In the genomic region with DNA sequence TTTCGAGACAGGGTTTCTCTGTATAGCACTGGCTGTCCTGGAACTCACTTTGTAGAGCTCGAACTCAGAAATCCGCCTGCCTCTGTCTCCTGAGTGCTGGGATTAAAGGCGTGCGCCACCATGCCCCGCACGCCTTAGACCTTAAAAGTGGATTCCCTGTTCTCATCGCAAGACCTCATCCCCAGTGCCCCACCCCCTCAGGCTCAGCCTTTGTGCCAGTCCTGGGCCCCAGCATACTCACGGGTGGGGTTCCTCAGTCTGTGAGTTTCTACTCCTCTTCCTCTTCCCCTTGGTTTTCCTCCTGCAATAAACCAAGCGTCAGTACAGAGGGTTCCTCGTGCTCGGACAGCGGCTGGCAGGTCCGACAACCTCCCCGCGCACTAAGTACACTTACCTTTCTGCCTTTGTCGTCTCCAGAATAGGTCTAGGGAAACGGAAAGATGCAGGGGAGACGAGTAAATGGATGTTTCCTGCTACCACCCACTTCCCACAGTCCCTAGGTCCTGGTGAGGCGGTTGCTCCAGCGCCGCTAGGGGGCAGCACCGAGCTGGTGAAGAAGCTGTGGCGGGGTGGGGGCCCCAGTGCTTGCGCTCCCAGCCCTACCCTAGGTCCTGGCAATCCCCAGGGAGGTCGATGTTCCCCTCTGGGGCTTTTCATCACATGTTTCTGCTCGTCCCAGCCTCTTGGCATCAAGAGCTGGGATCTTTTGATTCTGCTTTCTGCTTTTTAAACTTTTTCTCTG, we compare ENCODE assay signal across 9 mouse cellular contexts. TPM values are rescaled to one million over a fixed set of nuclear protein-coding genes. Genes with fewer than 3 reads are reported as not detected.
DNase-seq lines count a peak whose midpoint lies in the region; ATAC-seq and TF ChIP-seq lines count a peak whose summit lies in the region.
"Had no signal": no experiment of that assay in that cellular context is flagged by ENCODE, and none has a peak within 500 bp of the region (broad histone marks: within the 10 kb centered on the region; RNA-seq: fewer than 3 reads in every experiment).

No protein-coding gene starts in this region.

- H3K4me3 ChIP-seq in ES-E14 (ENCODE audit: insufficient read depth in 1 of 2, low read depth in 1 of 2, low read length in 2 of 2, poor library complexity in 1 of 2, severe bottlenecking in 1 of 2), result peak overlapping the region; percentile 59 to 70
- H3K4me3 ChIP-seq in forebrain, embryonic 15.5 days, result peak overlapping the region; percentile 17; the same call in 1 of the 2 replicates
- H3K4me3 ChIP-seq in liver, postnatal 0 days (ENCODE audit: low read depth, low read length), result peak overlapping the region; percentile 17; the same call in 1 of the 2 replicates
- peak overlapping the region; percentile 22 for H3K4me3 ChIP-seq in neural tube, embryonic 14.5 days (ENCODE audit: low read depth, low read length)

- H3K9ac ChIP-seq in ES-E14 (ENCODE audit: insufficient read depth, low read depth, low read length, poor library complexity, severe bottlenecking), result peak overlapping the region; percentile 57
- peak overlapping the region; percentile 34 for H3K9ac ChIP-seq in forebrain, embryonic 15.5 days (replicated peaks)
- H3K9ac ChIP-seq in liver, postnatal 0 days (replicated peaks), result 0 out of 2 replicates have a peak overlapping the region, but pooled peaks have one; percentile 30
- peak overlapping the region; percentile 29; the same call in 1 of the 2 replicates for H3K9ac ChIP-seq in neural tube, embryonic 14.5 days (replicated peaks; ENCODE audit: low read depth, low read length)

- peak; percentile 97 for TF ChIP-seq CTCF in liver, postnatal 0 days (IDR thresholded peaks at IDR 0.05; ENCODE audit: low read depth)

- ATAC-seq in forebrain, embryonic 15.5 days (replicated peaks), result peak; percentile 73
- peak; percentile 78 for ATAC-seq in liver, postnatal 0 days
- peak; percentile 88 for ATAC-seq in neural tube, embryonic 14.5 days (ENCODE audit: low read depth)

- peak overlapping the region; percentile 37 for H3K4me2 ChIP-seq in forebrain, embryonic 15.5 days (replicated peaks)
- peak overlapping the region; percentile 59 for H3K4me2 ChIP-seq in liver, postnatal 0 days (ENCODE audit: low read depth, low read length)
- H3K4me2 ChIP-seq in neural tube, embryonic 14.5 days (ENCODE audit: low read depth, low read length), result peak overlapping the region; percentile 37; the same call in 1 of the 2 replicates

- H3K4me1 ChIP-seq in ES-E14 (ENCODE audit: control insufficient read depth in 2 of 2, insufficient read depth in 2 of 2, low read length in 2 of 2, poor library complexity in 1 of 2), result peaks cover 0 to 4% of the 10 kb centered on the region in 2 experiments; a peak in 1 of 4 replicates
- H3K4me1 ChIP-seq in forebrain, embryonic 15.5 days, result peaks cover 8% of the 10 kb centered on the region; the same call in 1 of the 2 replicates
- H3K4me1 ChIP-seq in liver, postnatal 0 days (ENCODE audit: insufficient read depth), result 0 out of 2 replicates have a peak, but pooled peaks cover 5% of the 10 kb centered on the region
- H3K4me1 ChIP-seq in neural tube, embryonic 14.5 days (ENCODE audit: control insufficient read depth, insufficient read depth, low read length), result no peaks in the 10 kb centered on the region

- H3K9me3 ChIP-seq in ES-E14 (ENCODE audit: control insufficient read depth, insufficient read depth, low read depth, low read length), result no peaks in the 10 kb centered on the region
- no peaks in the 10 kb centered on the region for H3K9me3 ChIP-seq in forebrain, embryonic 15.5 days
- H3K9me3 ChIP-seq in liver, postnatal 0 days (ENCODE audit: low read length), result no peaks in the 10 kb centered on the region
- no peaks in the 10 kb centered on the region for H3K9me3 ChIP-seq in neural tube, embryonic 14.5 days (ENCODE audit: control insufficient read depth, low read length)

- H3K27me3 ChIP-seq in forebrain, embryonic 15.5 days, result no peaks in the 10 kb centered on the region
- H3K27me3 ChIP-seq in liver, postnatal 0 days (ENCODE audit: insufficient read depth, low read length), result no peaks in the 10 kb centered on the region
- H3K27me3 ChIP-seq in neural tube, embryonic 14.5 days (ENCODE audit: control insufficient read depth, insufficient read depth, low read length), result no peaks in the 10 kb centered on the region

- no peak for TF ChIP-seq EP300 in liver, postnatal 0 days (IDR thresholded peaks at IDR 0.05; ENCODE audit: low read depth)

- in situ Hi-C loops in ES-E14 (cut with MboI; ENCODE audit: low sequenced_read_pairs in 2 of 2, unreplicated experiment in 2 of 2), result no loop called here

- H3K27ac ChIP-seq in ES-E14 (ENCODE audit: insufficient read depth, low read depth, low read length, poor library complexity, severe bottlenecking), result no peak overlapping the region
- no peak overlapping the region for H3K27ac ChIP-seq in forebrain, embryonic 15.5 days (replicated peaks)
- no peak overlapping the region for H3K27ac ChIP-seq in liver, postnatal 0 days (ENCODE audit: low read depth)
- no peak overlapping the region for H3K27ac ChIP-seq in neural tube, embryonic 14.5 days (ENCODE audit: low read depth, low read length)
- H3K27ac ChIP-seq: macrophage had no signal

- H3K36me3 ChIP-seq in ES-E14 (ENCODE audit: control insufficient read depth, insufficient read depth, low read length, poor library complexity, severe bottlenecking), result no peaks in the 10 kb centered on the region
- H3K36me3 ChIP-seq in forebrain, embryonic 15.5 days, result no peaks in the 10 kb centered on the region
- H3K36me3 ChIP-seq in liver, postnatal 0 days (replicated peaks; ENCODE audit: insufficient read depth, low read length), result no peaks in the 10 kb centered on the region
- H3K36me3 ChIP-seq in neural tube, embryonic 14.5 days (ENCODE audit: control insufficient read depth, insufficient read depth, low read length), result no peaks in the 10 kb centered on the region

- intact Hi-C loops in heart, postnatal 36 days (cut with DNase I), result loop anchor here (1.0 to 2.0 kb wide), 2 partner anchors 22 to 136 kb away; no protein-coding TSS in a partner anchor

- WGBS in forebrain, embryonic 15.5 days, result 23% methylated on average over 27 of the region's 27 CpGs
- 22% methylated on average over 27 of the region's 27 CpGs for WGBS in liver, postnatal 0 days (ENCODE audit: insufficient replicate concordance)
- WGBS in neural tube, embryonic 14.5 days, result 22% methylated on average over 27 of the region's 27 CpGs

- DNase-seq in ES-E14 (ENCODE audit: low read depth, low spot score), result peak; percentile 75
- peak; percentile 72 for DNase-seq in cerebellum, adult 11-12 months
- DNase-seq in heart, postnatal 36 days, result peak; percentile 89 to 94
- peak; percentile 88 for DNase-seq in layer of hippocampus, adult 11-12 months (ENCODE audit: low spot score)
- DNase-seq in liver, postnatal 0 days, result peak; percentile 90
- peak; percentile 96 for DNase-seq in testis, postnatal 10 days (ENCODE audit: low spot score)

TF ChIP-seq in ES-E14, 5 proteins besides CTCF, POLR2A, EP300 and RAD21:
- TF ChIP-seq HCFC1 (IDR thresholded peaks at IDR 0.05; ENCODE audit: borderline replicate concordance, insufficient read depth, low read length), result no peak
- no peak for TF ChIP-seq ZC3H11A (IDR thresholded peaks at IDR 0.05; ENCODE audit: borderline replicate concordance, low read depth, low read length)
- TF ChIP-seq ZNF384 (IDR thresholded peaks at IDR 0.05; ENCODE audit: low read depth, low read length), result no peak
- TF ChIP-seq CHD2 (IDR thresholded peaks at IDR 0.05; ENCODE audit: low read depth, low read length), result no peak
- TF ChIP-seq MAFK (IDR thresholded peaks at IDR 0.05; ENCODE audit: insufficient read depth, low read depth, low read length), result no peak

RNA-seq across cellular contexts. Expression of a gene that starts 8.3 kb away (rescaled TPM):
- 3.0 and 6.9 TPM in 2 replicates for total RNA-seq in ES-E14 (2012; rRNA removed)
- 6.2 and 6.3 TPM in 2 replicates for polyA plus RNA-seq in forebrain, embryonic 15.5 days (2015; fragmentation: Nextera tagmentation; extraction: Ambion mirVana)
- 1 to 10 TPM; 3.4 to 4.6 TPM for total RNA-seq in heart, postnatal 36 days (2021)
- 0.36 and 0.45 TPM in 2 replicates for polyA plus RNA-seq in liver, postnatal 0 days (2015; fragmentation: Nextera tagmentation; extraction: Ambion mirVana)
- 7.9 and 8.9 TPM in 2 replicates for polyA plus RNA-seq in neural tube, embryonic 14.5 days (2014; fragmentation: Nextera tagmentation; extraction: Ambion mirVana)

RNA-seq across cellular contexts. Expression of a gene that starts 18.2 kb away (rescaled TPM):
- 4.0 and 7.8 TPM in 2 replicates for total RNA-seq in ES-E14 (2012; rRNA removed)
- polyA plus RNA-seq in forebrain, embryonic 15.5 days (2015; fragmentation: Nextera tagmentation; extraction: Ambion mirVana), result 19.8 and 22.2 TPM in 2 replicates
- 1 to 10 TPM; 3.6 to 3.9 TPM for total RNA-seq in heart, postnatal 36 days (2021)
- 0.39 and 0.61 TPM in 2 replicates for polyA plus RNA-seq in liver, postnatal 0 days (2015; fragmentation: Nextera tagmentation; extraction: Ambion mirVana)
- 22.1 and 28.3 TPM in 2 replicates for polyA plus RNA-seq in neural tube, embryonic 14.5 days (2014; fragmentation: Nextera tagmentation; extraction: Ambion mirVana)
- polyA plus RNA-seq: macrophage had no signal

RNA-seq across cellular contexts. Expression of a gene that starts 50.0 kb away (rescaled TPM):
- total RNA-seq in ES-E14 (2012; rRNA removed), result 109 and 136 TPM in 2 replicates
- 81.9 and 84.3 TPM in 2 replicates for polyA plus RNA-seq in forebrain, embryonic 15.5 days (2015; fragmentation: Nextera tagmentation; extraction: Ambion mirVana)
- total RNA-seq in heart, postnatal 36 days (2021), result 10 to 100 TPM; 42.7 to 47.7 TPM
- polyA plus RNA-seq in liver, postnatal 0 days (2015; fragmentation: Nextera tagmentation; extraction: Ambion mirVana), result 21.7 and 24.6 TPM in 2 replicates
- polyA plus RNA-seq in neural tube, embryonic 14.5 days (2014; fragmentation: Nextera tagmentation; extraction: Ambion mirVana), result 76.8 and 76.9 TPM in 2 replicates

RNA-seq across cellular contexts. Expression of a gene that starts 58.7 kb away (rescaled TPM):
- total RNA-seq in ES-E14 (2012; rRNA removed), result 85.3 and 98.8 TPM in 2 replicates
- 96.3 and 99.7 TPM in 2 replicates for polyA plus RNA-seq in forebrain, embryonic 15.5 days (2015; fragmentation: Nextera tagmentation; extraction: Ambion mirVana)
- total RNA-seq in heart, postnatal 36 days (2021), result 100 to 1,000 TPM; 681 to 829 TPM
- polyA plus RNA-seq in liver, postnatal 0 days (2015; fragmentation: Nextera tagmentation; extraction: Ambion mirVana), result 68.3 and 76.4 TPM in 2 replicates
- polyA plus RNA-seq in neural tube, embryonic 14.5 days (2014; fragmentation: Nextera tagmentation; extraction: Ambion mirVana), result 103 and 121 TPM in 2 replicates

RNA-seq across cellular contexts. Expression of a gene that starts 58.7 kb away (rescaled TPM):
- total RNA-seq in ES-E14 (2012; rRNA removed), result 0.98 and 1.8 TPM in 2 replicates
- polyA plus RNA-seq in forebrain, embryonic 15.5 days (2015; fragmentation: Nextera tagmentation; extraction: Ambion mirVana), result 1.7 and 1.8 TPM in 2 replicates
- total RNA-seq in heart, postnatal 36 days (2021), result 1 to 10 TPM; 2.1 to 2.3 TPM
- polyA plus RNA-seq in liver, postnatal 0 days (2015; fragmentation: Nextera tagmentation; extraction: Ambion mirVana), result 2.3 and 2.8 TPM in 2 replicates
- 1.0 and 1.9 TPM in 2 replicates for polyA plus RNA-seq in neural tube, embryonic 14.5 days (2014; fragmentation: Nextera tagmentation; extraction: Ambion mirVana)

Comparison
In these comparisons a context has a peak if more than half of its experiments do, and no peak if none do; other contexts are left out.
1. RNA of a gene that starts 18.2 kb away (polyA plus RNA-seq): 19.8 to 22.2 TPM in forebrain, embryonic 15.5 days and 22.1 to 28.3 TPM in neural tube, embryonic 14.5 days; 0.39 to 0.61 TPM in liver, postnatal 0 days; every median in the first group is over 10 times any median in the second.
2. Peak in every context shown above with its lines, with median percentiles within 50 percentile points of each other: DNase-seq, H3K4me3 ChIP-seq, H3K9ac ChIP-seq, ATAC-seq and H3K4me2 ChIP-seq.